Mouse (Mus musculus): ENCODE results near the gene Znhit3. TPM values are rescaled to one million over a fixed set of nuclear protein-coding genes. Genes with fewer than 3 reads are reported as not detected.

Znhit3 gene
- polyA plus RNA-seq (2015; fragmentation: Nextera tagmentation; extraction: Ambion mirVana): 46.8 and 48.3 TPM in 2 replicates

DNA sequence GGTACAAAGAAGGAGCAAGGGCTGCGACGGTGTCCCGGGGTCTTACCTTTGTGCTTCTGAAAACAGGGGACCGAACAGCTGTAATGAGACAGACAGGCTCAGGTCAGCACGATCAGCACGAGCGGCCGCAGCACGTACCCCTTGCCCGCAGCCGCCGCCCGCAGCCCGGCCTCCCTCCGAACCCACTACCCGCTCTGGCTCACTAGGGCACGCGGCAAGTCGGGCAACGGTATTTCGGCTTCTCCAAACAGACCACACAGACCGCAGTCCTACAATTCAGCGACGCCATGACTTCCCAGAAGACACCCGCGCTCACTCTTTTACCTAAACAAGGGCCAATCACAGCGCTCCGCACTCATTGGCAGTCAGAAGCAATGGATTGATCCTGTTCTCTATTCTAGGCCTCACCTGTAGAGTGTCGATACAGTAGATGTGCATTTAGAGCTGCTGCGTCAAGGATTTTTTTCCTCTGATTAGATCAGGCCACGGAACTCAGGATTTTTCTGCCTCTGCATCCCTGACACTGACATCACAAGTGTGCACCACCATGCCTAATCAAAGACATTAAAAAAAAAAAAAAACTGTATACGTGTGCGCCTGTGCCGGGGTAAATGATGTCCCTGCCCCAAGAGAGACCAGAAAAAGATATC is at the start of gene Znhit3:
TSS of gene Znhit3 (minus strand) at position 314 of the 650 bp plus-strand sequence.
- H3K27me3 ChIP-seq (ENCODE audit: control insufficient read depth, insufficient read depth, low read length): no peaks in the 10 kb centered on the region
- H3K27ac ChIP-seq (ENCODE audit: low read length): no peak within 1 kb of the TSS
- peak within 1 kb of the TSS; percentile 73 for H3K4me2 ChIP-seq (ENCODE audit: low read depth, low read length)
- peak within 1 kb of the TSS; percentile 86 for H3K9ac ChIP-seq (ENCODE audit: low read length)
- no peaks in the 10 kb centered on the region for H3K36me3 ChIP-seq (ENCODE audit: control insufficient read depth, insufficient read depth, low read length)
- WGBS: 3% methylated on average over 34 of the region's 34 CpGs
- peak within 1 kb of the TSS; percentile 79 for H3K4me3 ChIP-seq (replicated peaks; ENCODE audit: low read length)
- H3K4me1 ChIP-seq (ENCODE audit: control insufficient read depth, insufficient read depth, low read length): peaks cover 9% of the 10 kb centered on the region; the same call in 1 of the 2 replicates
- peak; percentile 86 for ATAC-seq (ENCODE audit: insufficient read depth, low FRiP score)
- H3K9me3 ChIP-seq (replicated peaks; ENCODE audit: control insufficient read depth, low read length): no peaks in the 10 kb centered on the region

- H3K4me3 ChIP-seq (replicated peaks; ENCODE audit: low read length): no peak overlapping the region
- ATAC-seq (ENCODE audit: insufficient read depth, low FRiP score): no peak
- H3K4me1 ChIP-seq (ENCODE audit: control insufficient read depth, insufficient read depth, low read length): 0 out of 2 replicates have a peak, but pooled peaks cover 1% of the 10 kb centered on the region
- H3K4me2 ChIP-seq (ENCODE audit: low read depth, low read length): no peak overlapping the region
- no peak overlapping the region for H3K27ac ChIP-seq (ENCODE audit: low read length)
- 83% methylated on average over 3 of the region's 3 CpGs for WGBS
- H3K27me3 ChIP-seq (ENCODE audit: control insufficient read depth, insufficient read depth, low read length): peaks cover 12% of the 10 kb centered on the region
- no peaks in the 10 kb centered on the region for H3K36me3 ChIP-seq (ENCODE audit: control insufficient read depth, insufficient read depth, low read length)
- no peak overlapping the region for H3K9ac ChIP-seq (ENCODE audit: low read length)
- no peaks in the 10 kb centered on the region for H3K9me3 ChIP-seq (replicated peaks; ENCODE audit: control insufficient read depth, low read length)
Measured at GRCm38 (mm10) chr11:84963556-84963955, 47.4 kb upstream of the Znhit3 start.

GRCm38 (mm10) chr11:84962536-84962935 is 46.4 kb upstream of the Znhit3 start:
- Histone ChIP-seq H3K4me2 (ENCODE audit: low read depth, low read length) (no peak overlapping the region), H3K27ac (ENCODE audit: low read length) (no peak overlapping the region), H3K9me3 (replicated peaks; ENCODE audit: control insufficient read depth, low read length) (no peaks in the 10 kb centered on the region), H3K27me3 (ENCODE audit: control insufficient read depth, insufficient read depth, low read length) (peaks cover 20% of the 10 kb centered on the region), H3K9ac (ENCODE audit: low read length) (no peak overlapping the region), H3K4me1 (ENCODE audit: control insufficient read depth, insufficient read depth, low read length) (peaks cover 6% of the 10 kb centered on the region), H3K36me3 (ENCODE audit: control insufficient read depth, insufficient read depth, low read length) (no peaks in the 10 kb centered on the region), H3K4me3 (replicated peaks; ENCODE audit: low read length) (no peak overlapping the region)
- no peak for ATAC-seq (ENCODE audit: insufficient read depth, low FRiP score)
- WGBS: 71% methylated on average over 4 of the region's 4 CpGs

DNA sequence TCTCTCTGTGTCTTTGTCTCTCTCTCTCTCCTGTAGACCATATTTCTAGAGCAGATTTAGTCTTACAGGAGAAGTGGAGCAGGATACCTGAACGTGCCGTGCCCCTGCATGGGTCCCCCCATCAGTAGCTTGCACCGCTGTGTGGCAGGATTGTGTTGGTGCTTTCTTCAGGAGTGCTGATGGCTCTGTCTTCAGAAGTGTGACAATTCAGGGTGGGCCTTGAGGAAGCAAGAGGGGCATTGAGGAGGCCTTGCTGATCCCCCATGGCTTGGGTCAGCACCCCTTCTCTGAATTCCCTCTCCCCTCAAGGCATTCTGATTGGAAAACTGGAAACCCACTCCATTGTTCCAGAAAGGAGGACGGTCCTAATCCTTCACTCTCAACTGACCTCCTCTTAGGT is 45.4 kb upstream of the Znhit3 start:
- peaks cover 9% of the 10 kb centered on the region for H3K4me1 ChIP-seq (ENCODE audit: control insufficient read depth, insufficient read depth, low read length)
- H3K36me3 ChIP-seq (ENCODE audit: control insufficient read depth, insufficient read depth, low read length): no peaks in the 10 kb centered on the region
- no peak overlapping the region for H3K27ac ChIP-seq (ENCODE audit: low read length)
- no peak for ATAC-seq (ENCODE audit: insufficient read depth, low FRiP score)
- no peak overlapping the region for H3K4me2 ChIP-seq (ENCODE audit: low read depth, low read length)
- H3K9me3 ChIP-seq (replicated peaks; ENCODE audit: control insufficient read depth, low read length): no peaks in the 10 kb centered on the region
- H3K27me3 ChIP-seq (ENCODE audit: control insufficient read depth, insufficient read depth, low read length): peaks cover 29% of the 10 kb centered on the region
- no peak overlapping the region for H3K4me3 ChIP-seq (replicated peaks; ENCODE audit: low read length)
- no peak overlapping the region for H3K9ac ChIP-seq (ENCODE audit: low read length)
- WGBS: 92% methylated on average over 4 of the region's 4 CpGs

DNA sequence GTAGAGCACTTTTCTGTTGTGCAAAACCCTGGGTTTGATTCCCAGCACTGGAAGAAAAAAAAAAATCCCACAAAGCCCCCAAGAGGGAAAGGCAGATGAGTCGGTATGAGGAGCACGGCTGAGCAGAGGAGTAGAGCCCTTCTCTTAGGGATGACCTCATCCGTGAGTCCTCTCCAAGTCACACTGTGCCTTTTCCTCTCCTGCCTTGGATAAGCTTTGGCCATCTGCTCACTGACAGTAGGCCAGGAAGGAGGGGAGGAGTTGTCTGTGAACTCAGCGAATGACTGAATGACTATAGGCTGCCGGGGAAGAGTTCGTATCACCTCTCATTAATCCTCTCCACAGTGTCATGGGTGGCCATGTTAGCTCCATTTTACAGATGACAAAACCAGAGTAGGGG is 44.6 kb upstream of the Znhit3 start:
- Histone ChIP-seq H3K9me3 (replicated peaks; ENCODE audit: control insufficient read depth, low read length) (no peaks in the 10 kb centered on the region), H3K9ac (ENCODE audit: low read length) (no peak overlapping the region), H3K27me3 (ENCODE audit: control insufficient read depth, insufficient read depth, low read length) (peaks cover 37% of the 10 kb centered on the region), H3K27ac (ENCODE audit: low read length) (no peak overlapping the region), H3K4me3 (replicated peaks; ENCODE audit: low read length) (no peak overlapping the region), H3K36me3 (ENCODE audit: control insufficient read depth, insufficient read depth, low read length) (no peaks in the 10 kb centered on the region), H3K4me2 (ENCODE audit: low read depth, low read length) (no peak overlapping the region), H3K4me1 (ENCODE audit: control insufficient read depth, insufficient read depth, low read length) (peaks cover 9% of the 10 kb centered on the region)
- 72% methylated on average over 6 of the region's 6 CpGs for WGBS
- no peak for ATAC-seq (ENCODE audit: insufficient read depth, low FRiP score)

DNA sequence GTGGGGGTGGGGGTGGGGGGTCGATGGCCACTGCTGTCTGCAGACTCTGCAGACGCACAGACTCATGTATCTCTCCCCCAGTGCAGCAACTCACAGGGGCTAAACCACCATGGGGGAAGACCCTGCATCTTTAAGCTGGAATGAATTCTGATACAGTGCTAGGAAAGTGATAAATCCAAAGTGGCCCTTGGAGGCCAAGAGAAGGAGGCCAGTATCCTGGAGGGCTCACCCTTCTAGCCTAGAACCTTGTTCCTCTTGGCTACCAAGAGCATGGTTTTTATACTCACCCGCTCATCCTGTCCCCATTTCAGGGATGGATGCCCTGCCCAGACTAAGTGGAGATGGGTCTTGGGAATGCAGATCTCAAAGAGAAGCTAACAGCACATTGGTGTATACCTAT is 44.1 kb upstream of the Znhit3 start:
- no peak overlapping the region for H3K4me3 ChIP-seq (replicated peaks; ENCODE audit: low read length)
- no peaks in the 10 kb centered on the region for H3K36me3 ChIP-seq (ENCODE audit: control insufficient read depth, insufficient read depth, low read length)
- H3K4me1 ChIP-seq (ENCODE audit: control insufficient read depth, insufficient read depth, low read length): peaks cover 9% of the 10 kb centered on the region
- WGBS: 41% methylated on average over 3 of the region's 3 CpGs
- peaks cover 38% of the 10 kb centered on the region for H3K27me3 ChIP-seq (ENCODE audit: control insufficient read depth, insufficient read depth, low read length)
- no peak overlapping the region for H3K27ac ChIP-seq (ENCODE audit: low read length)
- no peak overlapping the region for H3K4me2 ChIP-seq (ENCODE audit: low read depth, low read length)
- no peak overlapping the region for H3K9ac ChIP-seq (ENCODE audit: low read length)
- ATAC-seq (ENCODE audit: insufficient read depth, low FRiP score): no peak
- no peaks in the 10 kb centered on the region for H3K9me3 ChIP-seq (replicated peaks; ENCODE audit: control insufficient read depth, low read length)

DNA sequence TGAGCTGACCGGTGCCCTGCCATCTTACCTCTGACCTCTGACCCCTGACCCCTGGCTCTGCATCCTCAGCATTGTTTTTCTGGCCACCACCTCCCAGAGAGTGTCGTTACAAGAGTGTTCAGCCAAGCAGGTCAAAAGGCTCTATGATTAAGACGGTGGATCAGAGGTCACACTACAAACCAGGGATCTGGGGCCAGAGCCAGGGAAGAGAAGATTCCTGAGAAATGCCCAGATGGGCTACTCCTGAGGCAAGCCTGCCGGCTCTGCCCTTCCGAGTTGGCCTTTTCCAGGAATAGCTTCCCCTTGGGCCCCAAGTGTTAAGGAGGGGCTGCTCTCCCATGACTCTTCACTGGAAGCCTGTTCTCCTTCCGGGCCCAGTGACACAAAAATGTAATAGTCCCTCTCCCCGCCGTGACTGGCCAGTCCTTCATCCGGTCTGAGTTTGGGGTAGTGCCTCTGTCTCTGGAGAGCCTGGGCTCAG is 43.6 kb upstream of the Znhit3 start:
- Histone ChIP-seq H3K27ac (ENCODE audit: low read length) (no peak overlapping the region), H3K9me3 (replicated peaks; ENCODE audit: control insufficient read depth, low read length) (no peaks in the 10 kb centered on the region), H3K4me2 (ENCODE audit: low read depth, low read length) (no peak overlapping the region), H3K36me3 (ENCODE audit: control insufficient read depth, insufficient read depth, low read length) (no peaks in the 10 kb centered on the region), H3K27me3 (ENCODE audit: control insufficient read depth, insufficient read depth, low read length) (peaks cover 38% of the 10 kb centered on the region), H3K9ac (ENCODE audit: low read length) (no peak overlapping the region), H3K4me3 (replicated peaks; ENCODE audit: low read length) (no peak overlapping the region), H3K4me1 (ENCODE audit: control insufficient read depth, insufficient read depth, low read length) (peaks cover 9% of the 10 kb centered on the region)
- WGBS: 6% methylated on average over 9 of the region's 9 CpGs
- ATAC-seq (ENCODE audit: insufficient read depth, low FRiP score): no peak

- Histone ChIP-seq H3K27me3 (ENCODE audit: control insufficient read depth, insufficient read depth, low read length) (peaks cover 38% of the 10 kb centered on the region), H3K27ac (ENCODE audit: low read length) (no peak overlapping the region), H3K4me1 (ENCODE audit: control insufficient read depth, insufficient read depth, low read length) (peaks cover 9% of the 10 kb centered on the region), H3K9me3 (replicated peaks; ENCODE audit: control insufficient read depth, low read length) (no peaks in the 10 kb centered on the region), H3K4me2 (ENCODE audit: low read depth, low read length) (no peak overlapping the region), H3K9ac (ENCODE audit: low read length) (no peak overlapping the region), H3K36me3 (ENCODE audit: control insufficient read depth, insufficient read depth, low read length) (no peaks in the 10 kb centered on the region), H3K4me3 (replicated peaks; ENCODE audit: low read length) (no peak overlapping the region)
- ATAC-seq (ENCODE audit: insufficient read depth, low FRiP score): no peak
- 35% methylated on average over 5 of the region's 5 CpGs for WGBS
Measured at GRCm38 (mm10) chr11:84959181-84959580, 43.0 kb upstream of the Znhit3 start.

DNA sequence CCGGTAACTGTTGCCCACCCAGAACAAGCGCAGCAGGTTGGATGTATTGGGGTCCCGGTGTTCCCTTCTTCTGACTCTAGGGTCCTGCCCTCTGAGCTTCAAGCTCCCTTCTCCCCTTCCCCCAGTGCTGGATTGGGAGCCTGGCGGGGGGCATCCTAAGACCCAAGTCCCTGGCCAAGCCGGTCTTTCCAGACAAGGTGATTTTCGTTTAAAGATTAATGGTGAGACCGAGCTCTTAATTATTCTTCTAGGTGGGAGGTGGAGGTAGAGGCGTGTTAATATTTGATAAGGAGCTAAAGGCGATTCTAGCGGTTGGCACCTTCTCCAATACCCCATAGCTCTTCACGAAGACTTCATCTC is 42.1 kb upstream of the Znhit3 start:
- no peak for ATAC-seq (ENCODE audit: insufficient read depth, low FRiP score)

More for the DNA sequence above, 42.1 kb upstream of the Znhit3 start:
- peaks cover 9% of the 10 kb centered on the region for H3K4me1 ChIP-seq (ENCODE audit: control insufficient read depth, insufficient read depth, low read length)
- H3K27ac ChIP-seq (ENCODE audit: low read length): no peak overlapping the region
- H3K4me3 ChIP-seq (replicated peaks; ENCODE audit: low read length): peak overlapping the region; percentile 33; the same call in 1 of the 2 replicates
- H3K9ac ChIP-seq (ENCODE audit: low read length): no peak overlapping the region
- H3K36me3 ChIP-seq (ENCODE audit: control insufficient read depth, insufficient read depth, low read length): no peaks in the 10 kb centered on the region
- H3K27me3 ChIP-seq (ENCODE audit: control insufficient read depth, insufficient read depth, low read length): peaks cover 38% of the 10 kb centered on the region
- 1% methylated on average over 11 of the region's 11 CpGs for WGBS
- H3K4me2 ChIP-seq (ENCODE audit: low read depth, low read length): peak overlapping the region; percentile 46; the same call in 1 of the 2 replicates
- H3K9me3 ChIP-seq (replicated peaks; ENCODE audit: control insufficient read depth, low read length): no peaks in the 10 kb centered on the region
